Mouse (Mus musculus) liver, embryonic 14.5 days (tissue): ENCODE data around the gene Ptprt.

Experiments used
- CTCF ChIP-seq: IDR thresholded peaks from 2 replicates; pipeline ENCODE4 v1.5.1; 2016; ENCODE audit warnings: antibody characterized with exemption, low read depth, control low read depth
- EP300 ChIP-seq: IDR thresholded peaks from 2 replicates; pipeline ENCODE4 v1.6.1; 2016; ENCODE audit warnings: antibody characterized with exemption, low read depth

- TF ChIP-seq CTCF (no peak), EP300 (no peak)
Measured at GRCm38 (mm10) chr2:162273826-162274225, 387.1 kb downstream of the Ptprt start.
